Mouse (Mus musculus) kidney, adult 18-20 months (tissue): Measurements from ENCODE around the gene E130114P18Rik.

ENCODE experiments used
- DNase-seq: peaks from one replicate; pipeline ENCODE4 v3.0.0; 2021

The E130114P18Rik gene

DNA sequence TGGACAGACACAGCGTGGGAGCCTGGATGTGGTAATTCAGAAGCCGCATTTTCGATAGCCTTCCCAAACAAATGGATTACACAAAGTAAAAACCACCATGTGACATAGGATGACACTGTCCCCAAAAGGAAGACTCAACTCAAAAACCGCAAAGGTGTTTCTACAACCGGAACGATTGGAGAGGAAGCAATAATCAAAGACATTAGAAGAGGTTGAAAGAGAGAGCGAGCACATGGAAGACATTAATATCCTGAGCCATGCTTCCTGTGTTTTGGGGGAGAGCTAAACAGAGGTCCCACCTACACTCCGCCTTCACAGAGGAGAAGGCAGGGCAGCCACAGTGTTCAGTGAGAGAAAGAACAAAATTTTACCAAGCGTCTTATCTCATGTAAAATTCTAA is 181.5 kb downstream of the E130114P18Rik start:
- DNase-seq: no peak

DNA sequence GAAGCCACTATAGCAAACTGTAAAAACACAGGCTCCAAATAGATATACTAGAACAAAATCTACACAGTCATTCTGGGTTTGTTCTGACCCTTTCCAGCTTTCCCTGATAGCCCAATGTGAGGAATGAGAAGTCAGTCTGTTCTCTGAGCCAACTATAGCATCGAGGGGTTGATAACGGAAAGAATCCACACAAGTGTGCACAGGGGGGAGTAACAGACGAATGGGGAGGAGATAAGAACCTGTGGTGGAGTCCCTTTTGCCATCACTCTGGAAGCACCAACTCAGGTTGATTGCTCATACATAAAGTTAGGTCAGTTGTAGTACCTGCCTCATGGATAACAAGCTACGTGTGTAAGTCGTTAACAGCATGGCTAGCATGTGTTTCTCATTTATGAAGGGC is 184.0 kb downstream of the E130114P18Rik start:
- no peak for DNase-seq

DNA sequence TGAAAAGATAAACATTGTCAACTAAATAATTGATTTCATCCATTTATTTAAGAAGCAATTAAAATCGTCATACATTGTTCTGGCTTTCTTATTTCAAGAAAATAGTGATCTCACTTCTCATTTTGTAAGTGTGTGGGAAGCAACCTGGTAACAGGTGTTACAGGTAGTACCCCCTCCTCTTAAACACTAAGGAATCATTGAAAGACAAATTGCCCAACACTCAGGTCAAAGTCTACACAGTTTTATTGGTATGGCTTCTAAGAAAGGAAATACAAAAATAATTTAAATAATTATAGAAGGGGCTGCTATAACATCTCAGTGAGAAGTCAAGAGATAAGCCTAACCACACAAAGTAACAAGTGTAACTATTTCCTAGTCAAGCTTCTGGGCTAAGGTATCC is 188.1 kb downstream of the E130114P18Rik start:
- no peak for DNase-seq

DNA sequence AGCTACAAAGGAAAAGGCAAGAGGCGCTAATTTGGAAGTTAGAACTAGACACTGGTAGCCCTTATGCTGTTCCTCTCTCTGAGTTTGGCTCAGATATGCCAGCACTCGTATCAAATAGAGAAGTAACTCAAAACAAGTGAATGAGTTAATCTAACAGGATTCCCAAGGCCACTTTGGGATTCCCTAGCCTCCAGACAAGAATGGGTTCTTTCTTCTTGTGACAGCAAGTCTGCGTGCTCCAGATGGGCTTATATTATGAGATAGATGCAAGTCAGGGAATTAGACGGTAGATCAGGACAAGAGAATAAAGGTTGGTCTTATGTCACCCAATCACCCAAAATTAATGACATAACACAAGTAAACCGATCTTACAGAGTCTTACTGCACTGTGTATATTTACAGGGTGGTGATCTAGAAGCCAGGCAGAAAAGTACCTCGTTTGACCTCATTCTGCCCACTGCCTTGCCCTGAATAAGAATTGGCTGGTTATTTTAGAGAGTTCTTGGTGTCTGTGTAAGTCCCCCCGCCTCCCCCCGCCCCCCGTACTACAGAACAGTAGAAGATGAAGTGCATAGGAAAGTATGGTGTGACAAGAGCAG is 190.4 kb downstream of the E130114P18Rik start:
- DNase-seq: no peak

DNA sequence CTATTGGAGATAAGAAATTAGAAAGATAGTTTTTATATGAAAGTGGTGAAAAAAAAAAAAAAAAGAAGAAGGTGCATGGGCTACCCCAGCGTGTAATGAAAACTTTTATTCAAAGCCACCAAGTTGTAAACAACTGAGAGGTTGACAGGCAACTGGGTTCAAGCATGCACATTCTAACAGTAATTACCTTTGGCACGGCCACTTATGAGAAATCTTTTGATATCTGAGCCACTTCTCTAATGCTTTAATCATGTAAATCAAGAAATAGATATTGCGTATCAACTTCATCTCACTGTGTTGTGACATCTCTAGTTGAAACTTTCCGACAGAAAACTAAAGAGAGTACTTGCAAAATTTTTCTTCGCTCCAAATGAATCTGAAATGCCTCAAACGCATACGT is 192.7 kb downstream of the E130114P18Rik start:
- no peak for DNase-seq

DNA sequence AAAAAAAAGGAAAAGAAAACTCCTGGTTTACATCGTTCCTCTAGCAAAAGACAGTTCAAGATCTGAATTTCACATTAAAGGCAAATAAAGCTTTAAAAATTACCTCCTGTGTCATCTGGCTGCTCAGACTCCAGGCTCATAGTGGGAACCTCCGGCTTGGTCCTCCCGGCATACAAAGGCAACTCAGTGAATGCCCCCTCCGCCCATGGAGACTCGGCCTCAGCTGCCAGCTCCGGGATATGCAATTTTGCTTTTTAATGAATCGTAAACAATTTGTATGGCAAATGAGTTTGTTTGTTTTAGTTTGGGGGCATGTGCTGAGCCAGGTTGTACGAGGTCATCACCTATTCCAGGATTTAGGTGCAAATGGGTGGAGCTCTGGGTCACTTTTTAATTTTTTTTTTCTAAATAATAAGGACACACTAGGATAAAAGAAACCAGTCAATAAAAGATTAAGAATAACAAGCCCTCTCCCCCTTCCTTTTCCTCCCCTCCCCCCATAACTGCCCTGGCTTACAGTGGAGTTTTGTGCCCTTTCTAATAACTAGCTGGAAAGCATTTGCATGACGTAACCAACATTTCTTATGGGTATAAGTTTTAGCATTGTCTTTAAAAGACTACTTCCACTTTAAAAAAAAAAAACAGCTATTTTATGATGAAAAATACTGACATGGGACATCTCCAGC is 193.3 kb downstream of the E130114P18Rik start:
- no peak for DNase-seq

DNA sequence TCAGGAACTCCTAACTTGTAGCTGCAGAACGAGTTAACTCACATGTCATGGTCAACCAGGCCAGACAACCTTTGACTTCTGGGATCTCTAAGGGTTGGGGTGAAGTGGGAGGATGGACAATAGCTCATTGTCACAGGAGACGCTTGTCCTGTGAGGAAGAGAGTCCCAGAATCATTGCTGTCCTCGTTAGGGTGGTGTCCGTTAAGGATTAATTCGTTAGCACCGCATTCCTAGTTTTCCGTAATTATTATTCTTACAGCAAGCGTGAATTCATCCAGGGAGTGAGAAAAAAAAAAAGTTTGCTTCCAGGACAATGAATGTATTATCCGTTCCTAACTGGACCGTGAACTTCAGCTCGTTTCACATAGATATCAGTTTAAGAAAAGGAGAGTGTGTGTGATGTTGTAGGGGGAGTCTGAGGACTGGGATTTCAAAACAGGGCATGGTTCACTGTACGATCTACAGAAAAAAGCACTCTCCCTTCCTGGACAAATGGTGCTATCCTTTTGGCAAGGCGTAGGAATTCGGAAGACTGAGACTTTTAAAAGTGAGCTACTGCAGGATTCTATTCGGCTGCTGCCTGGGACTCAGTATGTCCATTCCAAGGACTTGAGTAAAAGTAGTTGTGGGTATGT is 195.0 kb downstream of the E130114P18Rik start:
- no peak for DNase-seq

DNA sequence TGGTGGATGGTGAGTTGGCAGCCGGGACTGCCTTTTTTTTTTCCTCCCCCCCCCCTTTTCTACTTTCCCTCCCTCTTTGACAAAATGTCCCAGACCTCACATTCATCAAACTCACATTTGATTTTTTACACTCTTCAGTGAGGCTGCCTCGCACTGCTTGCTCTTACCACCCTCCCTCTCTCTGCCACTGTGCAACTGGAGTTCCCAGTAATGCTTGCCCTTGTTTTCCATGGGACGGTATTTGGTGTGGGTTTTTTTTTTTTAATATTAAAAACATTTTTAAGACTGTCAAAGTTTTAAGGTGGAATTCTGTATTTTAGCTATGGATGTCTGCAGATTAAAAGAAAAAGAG is 195.8 kb downstream of the E130114P18Rik start:
- no peak for DNase-seq

DNA sequence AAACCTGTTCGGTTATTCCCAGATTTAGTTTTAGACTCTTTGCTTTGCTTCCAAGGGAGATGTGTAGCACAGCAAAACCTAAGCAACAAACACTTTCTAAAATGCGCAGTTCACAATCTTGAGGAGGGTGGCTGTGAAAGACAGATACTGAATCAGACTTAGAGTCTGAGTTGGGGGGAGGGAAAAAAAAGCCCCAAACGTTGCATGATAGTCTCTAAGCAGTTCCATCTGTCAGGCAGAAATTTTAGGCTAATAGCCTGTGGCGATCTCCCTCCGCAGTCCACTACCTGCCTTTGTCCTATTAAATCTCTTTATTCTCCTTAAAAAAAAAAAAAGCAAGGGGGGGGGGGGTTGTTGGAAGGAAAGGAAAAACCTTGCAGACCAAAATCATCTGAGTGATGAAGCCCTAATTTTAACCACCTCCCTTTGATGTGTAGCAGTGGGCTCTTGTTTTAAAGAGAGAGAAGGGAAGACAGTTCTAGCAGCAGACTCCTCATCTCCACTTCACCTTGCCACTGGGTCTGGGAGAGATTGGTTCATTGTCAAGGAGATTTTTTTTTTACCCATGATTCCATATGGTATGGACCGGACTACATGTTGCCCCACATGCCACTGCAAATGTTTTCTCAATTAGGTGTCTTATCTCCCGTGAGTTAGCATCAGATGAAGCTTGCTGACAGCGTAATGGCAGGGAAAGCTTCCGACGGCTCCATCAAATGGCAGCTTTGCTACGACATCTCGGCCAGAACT is 196.4 kb downstream of the E130114P18Rik start:
- no peak for DNase-seq

DNA sequence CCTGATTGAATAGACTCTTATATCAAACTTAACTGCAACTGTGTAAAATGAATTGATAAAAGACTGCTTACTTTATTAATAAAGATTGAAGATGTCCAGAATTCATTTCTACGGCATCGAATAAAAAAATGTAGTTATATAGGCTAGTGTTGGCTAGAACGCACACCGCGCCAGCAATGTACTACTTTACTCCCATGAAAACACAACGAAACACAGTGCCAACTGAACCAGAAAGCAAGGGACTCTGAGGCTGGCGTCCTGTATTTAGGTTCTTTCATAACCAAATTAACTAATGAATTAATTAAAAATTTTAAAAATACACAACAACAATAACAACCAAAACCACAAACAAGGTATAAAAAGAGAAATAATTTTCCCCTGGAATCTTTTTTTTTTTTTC is 197.0 kb downstream of the E130114P18Rik start:
- DNase-seq: no peak

DNA sequence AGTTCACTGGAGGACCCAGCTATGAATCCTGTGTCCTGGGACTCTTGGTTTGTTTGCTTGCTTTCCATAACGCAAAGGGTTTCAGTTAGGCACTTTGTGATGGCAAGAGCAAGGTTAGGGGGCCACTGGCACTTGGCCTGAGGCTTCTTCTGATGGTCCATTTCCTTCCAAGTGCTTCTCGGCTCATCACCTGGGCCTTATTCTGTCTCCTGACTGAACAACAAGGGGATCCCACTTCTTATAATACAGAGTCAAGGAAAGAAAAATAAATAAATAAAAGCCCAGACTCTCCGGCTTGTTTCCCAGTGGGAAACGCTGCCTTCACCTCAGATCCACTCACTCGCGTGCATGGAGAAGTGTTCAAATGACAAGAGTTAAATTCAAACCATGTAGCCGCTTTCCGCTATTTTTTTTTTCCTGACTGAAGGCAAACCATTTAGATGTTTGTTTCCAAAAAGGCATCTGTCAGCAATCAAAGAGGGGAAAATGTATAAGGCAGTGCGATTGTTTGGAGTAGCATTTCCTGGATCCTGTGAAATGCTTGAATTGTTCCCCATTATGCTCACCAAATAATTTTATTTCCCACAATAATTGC is 199.2 kb downstream of the E130114P18Rik start:
- no peak for DNase-seq

DNA sequence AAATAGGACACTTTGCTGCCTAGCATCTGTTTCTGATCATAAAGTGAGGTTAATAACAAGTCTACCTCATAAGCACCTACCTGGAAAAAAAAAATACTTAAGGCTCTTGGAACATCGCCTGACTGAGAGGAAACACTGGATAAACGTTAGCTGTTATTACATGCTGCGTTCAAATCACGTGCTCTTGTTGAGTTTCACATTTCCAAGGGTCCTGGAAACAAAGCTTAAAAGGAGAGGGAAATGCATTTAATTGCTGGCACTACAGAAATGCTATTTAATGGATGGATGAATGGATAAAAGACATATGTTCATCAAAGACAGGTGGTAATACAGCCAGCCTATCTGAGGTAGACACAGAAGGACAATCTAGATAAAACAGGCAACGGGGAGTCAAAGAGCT is 200.4 kb downstream of the E130114P18Rik start:
- no peak for DNase-seq

DNA sequence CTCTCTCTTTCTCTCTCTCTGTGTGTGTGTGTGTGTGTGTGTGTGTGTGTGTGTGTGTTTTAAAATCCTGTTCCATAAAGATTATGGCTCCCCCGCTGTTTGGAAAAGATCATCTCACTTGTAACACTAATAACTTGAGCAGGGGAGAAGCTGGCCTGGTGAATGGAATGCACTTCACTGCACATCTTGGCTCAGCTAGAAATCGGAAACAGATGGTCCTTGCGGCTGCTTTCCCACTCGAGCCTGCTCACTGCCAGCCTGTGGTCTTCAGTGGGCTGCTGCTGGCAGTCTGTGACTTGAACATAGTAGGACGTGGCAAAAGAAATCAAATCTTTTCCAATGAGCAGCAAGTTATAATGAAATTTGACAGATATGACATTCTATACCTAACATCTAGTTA is 202.4 kb downstream of the E130114P18Rik start:
- no peak for DNase-seq

DNA sequence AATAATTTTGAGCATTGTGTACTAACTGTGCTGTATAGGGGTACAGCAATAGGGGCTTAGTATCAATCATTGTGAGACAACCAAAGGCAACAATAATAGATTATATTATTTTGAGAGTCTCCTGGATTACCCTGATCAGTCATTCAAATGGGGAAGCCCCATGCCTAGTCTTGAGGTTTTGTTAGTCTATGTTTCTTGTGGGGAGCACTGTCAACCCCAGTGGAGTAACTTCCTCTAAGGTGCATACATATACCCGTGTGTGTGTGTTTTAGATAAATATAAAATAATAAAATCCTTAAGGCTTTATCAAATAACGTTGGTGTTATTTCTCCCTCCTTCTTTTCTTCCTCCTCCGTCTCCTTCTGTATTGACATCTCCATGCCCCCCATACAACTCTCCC is 208.6 kb downstream of the E130114P18Rik start:
- no peak for DNase-seq

DNA sequence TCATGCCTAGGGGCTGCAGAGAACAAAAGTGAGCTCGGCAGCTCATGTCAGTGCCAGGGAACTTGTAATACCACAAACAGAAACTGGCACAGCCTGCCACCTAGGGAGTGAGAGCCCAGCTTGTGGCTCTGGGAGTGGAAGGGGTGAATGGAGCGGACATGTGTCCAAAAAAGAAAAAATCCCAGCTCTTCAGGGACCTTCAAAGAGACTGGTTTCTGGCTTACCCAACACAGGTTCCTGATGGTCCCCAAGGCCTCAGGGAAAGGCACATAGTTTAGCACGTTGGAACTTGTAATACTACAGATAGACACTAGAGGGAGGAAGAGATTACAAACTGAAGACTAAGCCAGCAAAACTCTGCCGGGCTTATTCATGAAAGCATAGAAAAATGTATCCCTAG is 213.2 kb downstream of the E130114P18Rik start:
- peak; percentile 5 for DNase-seq

DNA sequence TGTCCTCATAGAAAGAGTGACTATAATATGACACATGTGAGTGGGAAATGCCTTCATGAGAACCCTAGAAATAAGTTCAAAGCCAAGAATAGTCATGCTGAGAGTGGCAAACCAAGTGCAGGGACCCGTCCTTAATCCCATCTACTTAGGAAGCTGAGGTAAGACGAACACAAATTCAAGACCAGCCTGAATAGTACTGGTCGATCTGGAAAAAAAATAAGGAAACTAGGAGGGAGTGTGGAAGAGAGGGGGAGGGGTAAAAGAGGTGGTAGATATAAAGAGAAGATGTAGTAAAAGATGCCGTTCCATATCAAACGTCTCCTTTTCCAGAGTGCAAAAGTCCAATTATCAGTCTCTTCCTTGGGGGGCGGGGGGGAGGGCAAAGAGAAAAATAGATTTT is 213.7 kb downstream of the E130114P18Rik start:
- no peak for DNase-seq

DNA sequence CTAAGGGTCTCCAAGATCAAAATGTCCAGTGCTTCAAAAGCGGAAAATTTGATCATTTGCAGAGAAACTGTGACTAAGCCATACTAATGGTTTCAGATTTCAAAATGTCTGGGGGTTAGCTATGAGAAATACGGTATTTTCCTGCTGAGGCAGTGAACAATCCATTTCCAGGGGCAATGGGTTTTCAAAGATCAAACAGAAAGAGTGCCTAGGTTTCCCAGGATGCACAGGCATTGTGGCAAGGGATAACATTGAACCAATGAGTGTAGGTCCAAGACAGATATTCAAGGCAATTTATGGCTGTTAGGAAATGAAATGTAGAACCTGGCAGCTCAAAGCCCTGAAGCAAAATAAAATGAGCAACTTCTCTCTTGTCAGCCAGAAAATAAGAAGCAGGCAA is 220.3 kb downstream of the E130114P18Rik start:
- no peak for DNase-seq

DNA sequence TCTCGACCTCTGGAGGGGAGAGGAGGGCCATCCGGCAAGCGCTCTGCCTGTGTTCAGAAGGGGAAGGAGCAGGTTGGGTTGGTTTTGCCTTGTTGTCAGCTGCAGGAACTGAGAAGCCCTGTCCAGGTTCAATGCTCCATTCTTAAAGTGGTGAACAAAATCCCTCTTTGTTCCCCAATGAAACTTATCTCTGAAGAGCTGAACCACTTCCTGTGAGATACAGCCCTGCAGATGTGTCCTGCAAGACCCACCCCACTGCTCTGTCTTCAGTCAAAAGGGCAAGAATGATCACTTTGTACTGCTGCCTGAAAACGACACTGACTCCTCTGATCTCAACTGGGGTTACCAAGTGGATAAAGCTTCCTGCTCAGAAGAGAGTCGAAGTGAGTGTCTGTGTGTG is 233.9 kb downstream of the E130114P18Rik start:
- no peak for DNase-seq

DNA sequence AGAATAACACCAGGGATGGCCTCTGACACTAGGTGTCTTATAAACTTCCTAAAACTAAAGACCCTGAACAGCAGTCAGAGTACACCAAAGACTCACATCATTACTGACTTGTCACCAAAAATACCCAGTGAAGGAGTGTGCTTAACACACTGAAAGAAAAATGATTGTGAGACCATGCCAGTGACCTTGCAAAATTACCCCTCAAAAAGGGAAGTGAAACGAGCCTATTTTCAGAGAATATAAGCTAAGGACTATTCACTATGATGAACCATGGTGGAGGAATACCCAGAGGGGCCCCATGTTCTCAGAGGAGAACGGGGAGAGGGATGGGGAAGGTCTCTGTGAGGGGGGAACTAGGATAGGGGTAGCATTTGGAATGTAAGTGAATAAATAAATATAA is 245.8 kb downstream of the E130114P18Rik start:
- DNase-seq: no peak

DNA sequence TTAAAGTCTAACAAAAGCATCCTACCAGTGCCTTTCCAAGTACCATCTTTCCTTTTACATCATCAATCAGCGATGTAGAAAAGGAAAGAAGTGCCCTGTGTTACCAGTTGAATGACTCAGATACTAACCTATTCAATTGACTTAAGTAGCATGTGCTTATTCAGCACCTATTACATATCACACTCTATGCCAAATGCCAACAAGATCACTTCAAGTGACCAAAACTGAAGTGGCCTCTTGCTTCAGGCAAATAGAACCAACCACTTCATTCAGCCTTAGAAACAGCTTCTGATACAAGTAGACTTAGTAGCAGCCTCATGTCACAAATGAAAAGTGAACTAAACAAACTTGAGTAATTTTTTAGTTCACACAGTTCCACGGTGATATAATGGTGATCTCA is 249.4 kb downstream of the E130114P18Rik start:
- DNase-seq: no peak
